Mouse (Mus musculus) erythroblast, embryonic 14.5 days (primary cell): Measurements from ENCODE around the gene Zfp672.

Experiments used
- GATA1 ChIP-seq: IDR thresholded peaks from 2 replicates; pipeline ENCODE4 v1.6.1; 2012; ENCODE audit warnings: low read length, inconsistent platforms, mixed read lengths
- TAL1 ChIP-seq: IDR thresholded peaks from 3 replicates; pipeline ENCODE4 v1.6.1; 2012; ENCODE audit warnings: low read length, inconsistent platforms, mixed read lengths

DNA sequence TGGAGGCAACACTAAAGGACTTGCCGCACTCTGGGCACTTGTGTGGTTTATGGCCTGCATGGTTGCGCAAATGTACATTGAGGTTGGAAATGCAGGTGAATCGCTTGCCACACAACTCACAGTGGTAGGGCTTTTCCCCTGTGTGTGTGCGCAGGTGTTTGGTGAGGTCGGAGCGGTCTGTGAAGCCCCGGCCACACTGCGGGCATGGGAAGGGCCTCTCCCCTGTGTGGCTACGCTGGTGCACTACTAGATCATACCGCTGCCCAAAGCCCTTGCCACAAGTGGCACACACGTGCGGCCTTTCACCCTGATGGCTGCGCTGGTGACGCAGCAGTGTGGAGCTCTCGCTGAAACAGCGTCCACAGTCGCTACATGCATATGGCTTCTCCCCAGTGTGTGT lies 13.8 kb downstream of the Zfp672 start:
- TF ChIP-seq GATA1: no peak
- TF ChIP-seq TAL1: no peak
